Mouse (Mus musculus) frontal cortex, adult (tissue): ENCODE data around the gene Cct4.

Source experiments
- ATAC-seq: cut with Nextera tagmentation; 2 replicates; pipeline ENCODE4 v1.9.2; 2017; ENCODE audit warnings: mild to moderate bottlenecking, moderate library complexity, mixed read lengths; ENCODE audit not compliant: low TSS enrichment

Cct4 gene

GRCm38 (mm10) chr11:23029399-23029798, 39.1 kb downstream of the Cct4 start:
- no peak for ATAC-seq

GRCm38 (mm10) chr11:23047252-23047651, 56.9 kb downstream of the Cct4 start:
- no peak for ATAC-seq

GRCm38 (mm10) chr11:23047663-23048582, 57.6 kb downstream of the Cct4 start:
- ATAC-seq = no peak

- ATAC-seq = no peak
These were observed 59.3 kb downstream of the Cct4 start for GRCm38 (mm10) chr11:23049642-23050041.

- no peak for ATAC-seq
These were observed 62.0 kb downstream of the Cct4 start for GRCm38 (mm10) chr11:23052353-23052752.
